Mouse (Mus musculus) small intestine, adult 2 months (tissue): ENCODE measurements around the gene Prdm9.

Source experiments
- CTCF ChIP-seq: fragments of 200-500 bp; IDR thresholded peaks from 2 replicates; pipeline ENCODE4 v1.5.1; 2012; ENCODE audit warnings: low read depth, mild to moderate bottlenecking, control low read depth, inconsistent platforms, low read length, moderate library complexity, mixed read lengths; ENCODE audit not compliant: insufficient replicate concordance, insufficient read length; ENCODE audit errors: extremely low read depth
- POLR2A ChIP-seq: fragments of 200-500 bp; IDR thresholded peaks from 2 replicates; pipeline ENCODE4 v1.6.1; 2012; ENCODE audit warnings: low read depth, mild to moderate bottlenecking, control low read depth, inconsistent platforms, low read length, moderate library complexity

DNA sequence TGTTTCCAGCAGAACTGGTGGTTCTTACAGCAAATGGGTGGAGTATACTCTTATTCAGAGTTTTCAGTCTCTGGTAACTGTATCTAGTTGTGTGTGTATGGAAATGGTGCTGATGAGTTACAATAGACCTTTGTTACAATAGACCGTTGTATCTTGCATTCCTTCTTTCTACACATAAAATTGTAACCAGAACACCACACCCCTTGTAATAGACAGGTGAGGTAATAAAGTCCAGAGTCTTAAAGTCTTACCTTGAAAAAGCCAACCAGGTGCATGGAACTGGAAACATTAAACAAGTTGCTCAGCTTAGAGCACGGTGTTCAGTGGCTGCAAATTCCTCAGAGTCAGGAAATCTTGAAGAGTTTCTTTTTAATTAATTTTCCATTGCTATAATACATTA, 24.0 kb upstream of the Prdm9 start:
- TF ChIP-seq CTCF = no peak
- TF ChIP-seq POLR2A = no peak
